Mouse (Mus musculus) left cerebral cortex, postnatal 10 days (tissue): Measurements from ENCODE around the gene Ptafr. TPM values are rescaled to one million over a fixed set of nuclear protein-coding genes. Genes with fewer than 3 reads are reported as not detected.
"Not testable (repeated sequence)": the region's sequence is repeated elsewhere in the genome, so short reads cannot be mapped to it uniquely, and the experiment has no call there.

ENCODE experiments used
- DNase-seq, 2 experiments: peaks; one replicate each; pipeline ENCODE4 v3.0.0; 2021 to 2022; ENCODE audit warnings: low spot score in 2 of 2, mixed read lengths in 1 of 2; ENCODE audit errors: extremely low spot score in 1 of 2
- intact Hi-C: fragments of 180-260 bp; cut with DNase I; formaldehyde crosslinking; loops from one replicate; pipeline ENCODE4 v1.15.1; 2025
- total RNA-seq, 2 experiments: library from RNA; stranded (reverse); gene quantifications; 2 replicates each; pipeline ENCODE4 v1.2.3; 2021

Gene Ptafr
- total RNA-seq, 2 experiments from 2014 or later: 1.3 to 1.6 TPM

DNA sequence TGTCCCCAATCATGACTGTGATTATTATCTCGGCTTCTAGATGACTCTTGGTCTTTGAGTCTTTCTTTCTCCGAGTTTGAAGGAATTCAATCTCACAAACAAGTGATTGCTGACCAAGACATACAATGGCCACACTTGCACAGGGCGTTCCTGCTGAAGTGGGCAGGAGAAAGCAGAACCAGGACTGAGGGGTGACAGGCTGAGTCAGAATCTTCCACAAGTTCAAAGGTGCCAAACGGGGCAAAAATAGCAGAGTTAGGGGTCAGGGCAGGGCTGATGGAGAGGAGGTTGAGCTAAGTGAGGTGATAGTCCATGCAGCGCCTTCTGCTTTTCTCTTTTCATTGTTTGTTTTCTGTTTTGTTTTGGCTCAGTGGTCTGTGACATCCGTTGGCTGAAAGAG is 36.6 kb downstream of the Ptafr start:
- intact Hi-C loops: no loop called here
- no peak for DNase-seq

DNA sequence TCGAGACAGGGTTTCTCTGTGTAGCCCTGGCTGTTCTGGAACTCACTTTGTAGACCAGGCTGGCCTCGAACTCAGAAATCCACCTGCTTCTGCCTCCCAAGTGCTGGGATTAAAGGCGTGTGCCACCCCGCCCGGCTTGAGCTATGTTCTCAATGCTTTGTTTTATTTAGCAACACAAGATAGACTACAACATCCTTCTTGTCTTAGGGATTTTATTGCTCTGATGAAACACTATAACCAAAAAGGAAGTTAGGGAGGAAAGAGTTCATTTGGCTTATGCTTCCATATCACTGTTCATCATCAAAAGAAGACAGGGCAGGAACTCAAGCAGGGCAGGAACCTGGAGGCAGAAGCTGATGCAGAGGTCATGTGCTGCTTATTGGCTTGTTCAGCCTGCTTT is 37.4 kb downstream of the Ptafr start:
- intact Hi-C loops, DNase-seq: not testable (repeated sequence)

DNA sequence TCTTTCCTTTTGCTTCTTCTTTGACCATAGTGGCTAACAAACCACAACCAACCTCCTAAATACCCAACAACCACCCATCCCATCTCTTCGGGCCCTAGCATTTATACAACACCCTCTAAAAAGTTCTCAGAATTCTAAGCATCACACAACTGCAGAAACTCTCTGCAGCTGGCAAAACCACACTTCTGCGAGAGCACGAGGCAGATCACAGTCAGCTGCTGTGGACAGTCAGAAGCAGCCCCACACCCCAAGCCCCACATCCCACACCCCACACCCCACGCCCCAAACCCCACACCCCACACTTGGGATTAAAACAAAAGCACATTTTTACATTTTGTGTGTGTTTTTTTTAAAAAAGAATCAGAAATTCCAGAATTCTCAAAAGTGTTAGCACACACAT is 39.6 kb downstream of the Ptafr start:
- no peak for DNase-seq
- intact Hi-C loops: no loop called here

DNA sequence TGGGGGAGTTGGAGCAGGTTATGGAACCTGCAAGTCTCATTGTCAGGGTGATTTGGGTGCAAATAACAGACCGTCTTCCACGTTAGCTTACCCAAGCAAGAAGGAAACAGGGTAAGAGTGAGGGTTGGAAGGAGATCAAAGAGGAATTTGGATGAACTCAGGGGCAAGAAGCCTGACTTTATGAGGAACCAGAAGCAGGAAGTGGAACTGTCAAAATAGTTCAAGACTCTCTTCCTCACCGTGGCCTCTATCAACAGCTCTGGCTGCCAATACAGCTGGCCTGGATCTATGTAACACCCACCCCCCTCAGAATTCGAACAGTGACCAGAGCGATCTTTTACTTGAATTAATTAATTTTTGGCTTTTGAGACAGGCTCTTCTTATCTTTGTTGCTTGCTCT is 41.9 kb downstream of the Ptafr start:
- intact Hi-C loops: no loop called here
- DNase-seq: no peak

DNA sequence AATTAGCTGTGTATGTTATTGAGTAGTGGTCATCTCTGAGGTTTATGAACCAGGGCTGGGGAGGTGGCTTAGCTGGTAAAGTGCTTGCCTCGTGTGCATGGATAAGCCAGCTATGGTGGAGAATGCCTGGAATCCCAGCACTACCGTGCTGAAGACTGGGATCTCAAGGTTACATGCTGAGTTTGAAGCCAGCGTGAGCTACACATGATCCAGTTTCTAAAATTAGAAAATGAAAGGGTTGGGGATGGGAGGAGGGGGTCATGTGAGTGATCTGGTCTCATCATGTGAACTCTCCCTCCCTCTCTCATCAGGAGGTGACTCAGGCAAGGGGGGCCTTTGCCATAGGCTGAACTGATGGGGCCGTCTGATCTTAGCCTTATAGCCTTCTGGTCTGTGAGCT is 44.3 kb downstream of the Ptafr start:
- intact Hi-C loops: no loop called here
- no peak for DNase-seq

DNA sequence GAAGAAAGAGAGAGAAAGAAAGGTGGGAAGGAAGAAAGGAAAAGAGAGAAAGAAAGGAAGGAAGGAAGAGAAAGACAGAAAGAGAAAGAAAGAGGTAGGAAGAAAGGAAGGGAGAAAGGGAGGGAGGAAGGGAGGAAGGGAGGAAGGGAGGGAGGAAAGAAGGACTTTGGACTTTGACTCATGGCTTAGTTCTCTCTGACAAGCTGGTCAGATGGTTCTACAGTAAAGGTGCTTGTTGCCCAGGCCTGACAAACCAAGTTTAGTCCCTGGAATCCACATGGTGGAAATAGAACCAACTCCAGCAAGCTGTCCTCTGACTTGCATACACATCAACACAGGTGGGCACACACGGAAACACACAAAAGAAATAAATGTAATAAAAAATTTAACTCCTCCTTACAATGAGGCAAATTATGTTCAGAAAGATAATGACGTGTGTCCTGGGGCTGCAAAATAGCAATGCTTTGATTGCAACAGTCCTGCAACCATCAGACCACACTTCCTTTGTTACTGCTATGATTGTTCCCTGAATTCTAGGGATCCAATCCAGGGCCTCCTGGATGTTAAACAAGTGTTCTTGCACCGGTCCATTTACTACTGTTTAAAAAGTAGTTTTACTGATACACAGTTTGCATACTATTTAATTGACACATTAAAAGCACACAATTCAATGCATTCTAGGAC is 46.6 kb downstream of the Ptafr start:
- intact Hi-C loops: no loop called here
- no peak for DNase-seq

DNA sequence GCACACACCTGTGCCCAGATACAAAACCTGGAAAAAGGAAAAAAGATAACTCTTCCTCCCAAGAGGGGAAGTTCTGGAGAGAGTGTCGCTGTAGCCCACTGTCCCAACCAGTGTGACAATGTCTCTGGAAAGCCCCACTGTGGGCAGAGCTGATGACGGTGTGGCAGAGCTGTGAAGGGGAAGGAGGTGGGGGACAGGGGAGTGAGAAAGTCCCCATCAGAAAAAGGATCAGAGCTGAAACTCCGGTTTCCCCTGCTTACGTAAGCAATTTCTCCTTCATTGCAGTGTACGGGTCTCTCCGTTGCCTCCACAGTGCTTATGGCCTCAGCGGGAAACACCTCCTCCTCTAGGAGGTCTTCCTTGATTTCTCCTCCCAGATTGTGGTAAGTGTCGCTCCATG is 47.5 kb downstream of the Ptafr start:
- DNase-seq: no peak
- intact Hi-C loops: no loop called here

DNA sequence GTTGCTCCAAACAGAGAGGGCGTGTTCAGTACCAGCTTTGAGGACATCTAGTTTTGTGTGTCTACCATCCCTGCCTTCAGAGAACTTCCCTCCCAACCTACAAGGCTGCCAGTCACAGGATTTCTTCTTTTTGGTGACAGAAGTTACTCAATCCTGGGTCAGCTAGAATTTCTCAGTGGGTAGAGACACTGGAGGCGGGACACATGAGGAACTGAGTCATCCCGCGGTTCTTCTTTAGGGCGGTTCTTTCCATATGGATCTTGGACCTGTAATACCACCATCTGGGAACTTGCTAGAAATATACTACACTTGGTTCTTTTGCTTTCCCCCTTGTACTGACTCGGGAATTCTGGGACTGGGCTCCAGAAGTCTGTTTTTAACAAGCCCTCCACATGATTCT is 54.0 kb downstream of the Ptafr start:
- intact Hi-C loops: loop anchor here (5.0 kb wide), 1 partner anchor 51 kb away; no protein-coding TSS in a partner anchor

DNA sequence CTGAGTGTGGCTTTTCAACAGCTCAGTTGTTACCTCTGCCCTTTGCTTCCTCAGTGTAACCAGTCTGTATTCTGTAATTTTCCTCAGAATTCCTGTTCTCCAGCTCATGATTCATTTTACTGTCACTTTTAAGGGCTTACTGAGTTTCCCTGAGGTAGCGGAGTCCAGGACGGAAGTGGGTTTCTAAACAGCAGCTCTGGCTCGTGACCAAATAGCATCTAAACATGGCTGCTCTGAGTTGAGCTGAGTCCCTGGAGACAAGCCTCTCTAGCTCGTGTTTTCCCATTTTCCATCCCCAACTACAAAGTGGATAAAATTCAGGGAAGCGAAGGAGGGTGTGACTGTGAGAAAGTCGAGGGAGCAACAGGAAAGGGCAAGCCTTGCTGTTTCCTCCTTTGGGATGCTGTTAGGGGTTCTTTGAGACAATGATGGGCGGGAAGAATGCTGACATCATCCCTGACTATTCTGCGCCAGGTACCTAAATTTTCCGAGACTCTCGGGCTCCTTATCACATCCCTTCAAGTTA is 55.0 kb downstream of the Ptafr start:
- intact Hi-C loops: loop anchor here (5.0 kb wide), 1 partner anchor 52 kb away; no protein-coding TSS in a partner anchor
- no peak for DNase-seq

More for the DNA sequence above, 54.0 kb downstream of the Ptafr start:
- DNase-seq: peak in 1 of 2 experiments; percentile 34

DNA sequence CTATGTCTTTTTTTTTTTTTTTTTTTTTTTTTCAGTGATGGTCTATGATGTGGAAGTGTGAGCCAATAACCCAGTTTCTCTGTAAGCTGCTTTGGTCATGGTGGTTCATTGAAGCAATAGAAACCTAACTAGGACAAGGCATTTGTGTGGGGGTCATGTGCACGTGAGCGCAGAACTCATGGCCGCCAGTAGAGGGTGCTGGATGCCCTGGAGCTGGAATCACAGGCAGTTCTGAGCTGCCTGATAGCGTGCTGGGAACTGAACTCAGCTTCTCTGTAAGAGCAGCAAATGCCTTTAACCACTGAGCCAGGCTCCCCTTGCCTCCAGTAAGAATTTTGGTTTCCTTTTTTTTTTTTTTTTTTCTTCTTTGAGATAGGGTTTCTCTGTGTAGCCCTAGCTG is 56.3 kb downstream of the Ptafr start:
- intact Hi-C loops: no loop called here

DNA sequence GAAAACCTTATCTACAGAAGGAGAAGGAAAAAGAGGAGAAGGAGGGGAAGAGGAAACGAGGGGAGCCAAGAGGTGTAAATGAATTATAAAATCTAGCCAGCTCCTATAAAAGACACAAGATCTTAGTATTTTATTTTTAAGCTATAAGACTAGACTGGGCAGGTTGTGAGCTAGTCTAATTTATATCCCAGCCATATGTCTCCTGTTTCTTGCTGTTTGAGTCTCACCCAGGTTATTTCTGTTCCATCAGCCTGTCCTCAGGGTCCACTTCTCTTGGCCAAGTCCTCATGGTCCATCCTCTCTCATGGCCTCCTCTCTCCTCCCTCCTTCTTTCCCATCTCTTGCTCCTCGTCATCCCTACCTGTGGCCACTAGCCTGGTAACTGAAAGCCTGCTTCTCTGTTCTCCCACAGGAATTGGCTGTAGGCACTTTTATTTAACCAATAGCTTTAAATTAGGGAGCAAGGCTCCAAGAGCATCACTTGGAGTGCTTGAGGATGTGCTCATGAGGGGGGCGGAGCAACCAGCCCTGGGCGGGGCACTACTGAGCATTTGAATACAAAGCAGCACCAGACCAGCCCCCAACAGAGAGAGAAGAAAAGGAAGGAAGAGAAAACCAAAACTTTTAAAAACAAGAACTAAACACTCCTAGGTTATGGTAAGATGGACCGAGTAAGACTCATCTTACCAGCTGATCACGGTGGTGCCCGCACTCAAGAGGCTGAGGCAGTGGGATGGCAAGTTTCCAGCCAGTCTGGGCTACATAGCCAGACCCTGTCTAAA is 57.6 kb downstream of the Ptafr start:
- no peak for DNase-seq
- intact Hi-C loops: no loop called here

More for the DNA sequence above, 56.3 kb downstream of the Ptafr start:
- DNase-seq: no peak

DNA sequence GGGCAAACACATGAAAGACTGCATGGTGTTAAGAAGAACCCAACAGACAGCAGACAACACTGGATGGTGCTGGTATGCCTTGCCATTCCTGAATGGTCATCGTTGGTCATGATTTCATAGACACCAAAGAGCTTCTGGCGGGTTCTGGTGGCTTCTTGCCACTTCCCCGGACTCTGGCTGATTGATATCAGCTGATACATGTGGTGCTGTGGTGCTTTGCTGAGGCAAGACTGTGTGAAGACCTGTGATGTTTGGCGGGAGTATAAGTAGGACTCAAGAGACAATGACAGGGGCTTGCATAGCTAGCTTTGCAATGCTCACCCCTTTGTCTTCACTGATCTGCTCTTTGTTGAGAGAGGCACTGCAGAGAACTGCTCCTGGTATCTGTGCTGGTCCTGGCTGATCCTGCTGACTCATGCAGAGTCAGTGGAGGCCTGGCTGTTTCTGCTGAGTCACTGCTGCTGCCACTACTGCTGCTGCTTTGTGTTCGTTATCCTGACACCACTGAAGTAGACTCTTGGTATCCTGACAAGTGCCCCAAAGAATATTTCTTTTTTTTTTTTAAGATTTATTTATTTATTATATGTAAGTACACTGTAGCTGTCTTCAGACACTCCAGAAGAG is 60.3 kb downstream of the Ptafr start:
- DNase-seq: no peak
- intact Hi-C loops: no loop called here

DNA sequence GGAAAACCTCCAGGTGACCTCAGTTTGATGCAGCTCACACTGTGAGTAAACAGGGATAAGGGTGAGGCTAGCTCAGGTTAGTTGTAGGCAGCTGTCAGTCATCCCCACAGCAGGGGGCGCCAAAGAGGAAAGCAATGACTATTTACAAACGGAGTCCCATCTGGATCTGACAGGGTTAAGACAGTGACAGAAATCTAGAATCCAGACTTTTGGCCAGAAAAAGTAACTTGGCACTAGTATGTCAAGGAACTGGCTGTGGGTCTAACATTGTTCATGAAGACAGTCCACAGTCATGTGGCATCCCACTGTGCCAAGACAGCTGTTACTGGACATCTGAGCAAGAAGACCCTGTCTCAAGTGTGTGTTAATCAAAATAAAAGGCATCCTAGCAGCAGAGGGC is 65.0 kb downstream of the Ptafr start:
- intact Hi-C loops: no loop called here
- no peak for DNase-seq

Other genes starting within 250 kb of the Ptafr start
- gene Trnau1ap, start 234.5 kb upstream of the Ptafr start, total RNA-seq: 10 to 100 TPM; 24.6 TPM
- 10 to 100 TPM; 14.7 to 14.9 TPM for gene Rcc1, start 210.5 kb upstream of the Ptafr start, total RNA-seq
- gene Phactr4, start 141.6 kb upstream of the Ptafr start, total RNA-seq: 1 to 10 TPM; 7.7 to 8.5 TPM
- 10 to 100 TPM in 1 of 2 experiments, 1 to 10 TPM in 1; 7.8 to 10.1 TPM for gene Med18, start 100.1 kb upstream of the Ptafr start, total RNA-seq
- gene Sesn2, start 53.6 kb upstream of the Ptafr start, total RNA-seq: 10 to 100 TPM; 10.3 to 13.0 TPM
- gene Atpif1, start 30.4 kb upstream of the Ptafr start, total RNA-seq: 100 to 1,000 TPM; 662 to 668 TPM
- 10 to 100 TPM; 74.6 to 83.5 TPM for gene Dnajc8, start 28.5 kb upstream of the Ptafr start, total RNA-seq
- 10 to 100 TPM; 22.1 to 23.8 TPM for gene Eya3, start 74.9 kb downstream of the Ptafr start, total RNA-seq
- 1 to 10 TPM; 2.6 to 3.0 TPM for gene Xkr8, start 168.5 kb downstream of the Ptafr start, total RNA-seq
- gene Smpdl3b, start 193.2 kb downstream of the Ptafr start, total RNA-seq: 1 to 10 TPM; 2.0 to 2.2 TPM
- 10 to 100 TPM; 13.9 to 15.5 TPM for gene Rpa2, start 204.3 kb downstream of the Ptafr start, total RNA-seq
- gene Themis2, start 232.3 kb downstream of the Ptafr start, total RNA-seq: under 1 TPM; 0.47 to 0.49 TPM